Mouse (Mus musculus) brain, embryonic 18.5 days (tissue): Measurements from ENCODE around the gene Lurap1l.

Experiments
- DNase-seq: peaks from one replicate; pipeline ENCODE4 v3.0.0-alpha.2; 2012; ENCODE audit warnings: low read depth, low spot score

The Lurap1l gene

GRCm38 (mm10) chr4:81003528-81003927 lies 93.1 kb downstream of the Lurap1l start:
- DNase-seq, result no peak
